Mouse (Mus musculus) forebrain, embryonic 16.5 days (tissue): ENCODE measurements around the gene Nr1d1. TPM values are rescaled to one million over a fixed set of nuclear protein-coding genes. Genes with fewer than 3 reads are reported as not detected.

Source experiments
- ATAC-seq: fragments of 200-750 bp; cut with Nextera tagmentation; 2 replicates; pipeline ENCODE4 v1.8.0; 2017; ENCODE audit warnings: mild to moderate bottlenecking, moderate library complexity
- H3K27ac ChIP-seq: fragments of 300-500 bp; sonication (generic); 2 replicates; pipeline ENCODE4 v1.5.1; 2014; ENCODE audit warnings: low read length, control low read depth
- H3K27me3 ChIP-seq: fragments of 300-500 bp; sonication (generic); replicated peaks from 2 replicates; pipeline ENCODE4 v1.6.1; 2014; ENCODE audit warnings: low read length; ENCODE audit not compliant: control insufficient read depth, insufficient read depth
- H3K36me3 ChIP-seq: fragments of 300-500 bp; sonication (generic); 2 replicates; pipeline ENCODE4 v1.6.1; 2014; ENCODE audit not compliant: control insufficient read depth, insufficient read depth
- H3K4me1 ChIP-seq: fragments of 300-500 bp; sonication (generic); replicated peaks from 2 replicates; pipeline ENCODE4 v1.6.1; 2014; ENCODE audit warnings: low read length; ENCODE audit not compliant: control insufficient read depth, insufficient read depth
- H3K4me2 ChIP-seq: fragments of 300-500 bp; sonication (generic); 2 replicates; pipeline ENCODE4 v1.6.1; 2014; ENCODE audit warnings: mild to moderate bottlenecking, low read length, control low read depth
- H3K4me3 ChIP-seq: fragments of 300-500 bp; sonication (generic); replicated peaks from 2 replicates; pipeline ENCODE4 v1.5.1; 2014; ENCODE audit warnings: mild to moderate bottlenecking, low read length, control low read depth
- H3K9ac ChIP-seq: fragments of 300-500 bp; sonication (generic); replicated peaks from 2 replicates; pipeline ENCODE4 v1.6.1; 2014; ENCODE audit warnings: low read depth, low read length, control low read depth
- H3K9me3 ChIP-seq: fragments of 300-500 bp; sonication (generic); 2 replicates; pipeline ENCODE4 v1.6.1; 2016; ENCODE audit warnings: low read length; ENCODE audit not compliant: control insufficient read depth
- WGBS: fragments of 180-500 bp; shearing (Covaris S2); extraction: QIAGEN DNeasy Blood & Tissue Kit; methylation state at CpG from one replicate; pipeline ENCODE4 v1.1.7; 2014; 5-methylcytosine and 5-hydroxymethylcytosine counted together
- polyA plus RNA-seq: library from polyadenylated mRNA; unstranded; fragments of >200 nt; fragmentation: Nextera tagmentation; extraction: Ambion mirVana; gene quantifications from 2 replicates; pipeline ENCODE4 v1.2.1, GENCODE M21; 2015

The Nr1d1 gene
- polyA plus RNA-seq, 1 experiment from 2014 or later, result 4.0 TPM

DNA sequence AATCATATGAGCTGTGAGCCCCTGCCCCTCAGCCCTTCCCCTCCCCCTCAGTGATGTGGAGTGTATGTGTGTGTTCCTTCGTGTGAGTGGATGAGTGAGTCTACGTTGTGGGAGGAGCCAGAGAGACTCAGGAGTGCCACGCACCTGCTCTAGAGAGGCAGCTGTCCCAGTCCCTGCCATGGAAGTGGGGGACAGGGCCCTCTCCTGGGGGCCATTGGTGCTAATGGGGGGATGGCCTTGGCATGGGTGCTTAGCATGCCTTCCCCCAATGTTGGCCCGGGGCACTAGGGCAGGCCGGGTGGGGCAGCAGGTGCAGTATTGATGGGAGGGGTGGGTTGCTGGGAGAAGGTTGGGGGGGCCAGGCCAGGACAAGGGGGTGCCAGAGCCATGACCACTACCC is 8.3 kb downstream of the Nr1d1 start:
- Histone ChIP-seq H3K36me3 (peaks cover 30% of the 10 kb centered on the region), H3K27me3 (no peaks in the 10 kb centered on the region)
- 34% methylated on average over 5 of the region's 5 CpGs for WGBS

DNA sequence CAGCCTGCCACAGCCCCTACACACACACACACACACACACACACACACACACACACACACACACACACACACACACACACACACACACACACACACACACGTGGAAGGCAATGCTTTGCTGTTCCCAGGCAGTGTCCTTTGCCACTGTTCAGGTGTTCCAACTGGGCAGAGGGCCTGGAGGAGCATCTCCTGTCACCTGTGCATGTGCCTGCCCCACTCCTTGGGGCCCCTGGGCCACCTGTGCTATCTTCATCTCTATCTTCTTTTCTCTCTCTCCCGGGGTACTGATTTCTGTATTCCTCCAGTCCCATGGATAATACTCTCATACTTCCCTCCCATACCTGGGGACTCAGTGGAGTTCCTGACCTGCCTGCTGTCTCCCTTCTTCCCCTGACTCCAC is 8.8 kb downstream of the Nr1d1 start:
- Histone ChIP-seq H3K4me2 (no peak overlapping the region), H3K9me3 (no peaks in the 10 kb centered on the region), H3K4me3 (no peak overlapping the region), H3K9ac (peak overlapping the region; percentile 22; the same call in 1 of the 2 replicates), H3K27ac (peak overlapping the region; percentile 41; the same call in 1 of the 2 replicates), H3K27me3 (no peaks in the 10 kb centered on the region), H3K4me1 (peaks cover 51% of the 10 kb centered on the region), H3K36me3 (peaks cover 34% of the 10 kb centered on the region)
- no peak for ATAC-seq
- 43% methylated on average over 2 of the region's 2 CpGs for WGBS

More for the DNA sequence above, 8.3 kb downstream of the Nr1d1 start:
- peak; percentile 26; the same call in 1 of the 2 replicates for ATAC-seq
- peak overlapping the region; percentile 81 for H3K27ac ChIP-seq
- H3K4me3 ChIP-seq, result no peak overlapping the region
- H3K9me3 ChIP-seq, result no peaks in the 10 kb centered on the region
- peaks cover 55% of the 10 kb centered on the region for H3K4me1 ChIP-seq
- peak overlapping the region; percentile 26; the same call in 1 of the 2 replicates for H3K9ac ChIP-seq
- H3K4me2 ChIP-seq, result no peak overlapping the region

DNA sequence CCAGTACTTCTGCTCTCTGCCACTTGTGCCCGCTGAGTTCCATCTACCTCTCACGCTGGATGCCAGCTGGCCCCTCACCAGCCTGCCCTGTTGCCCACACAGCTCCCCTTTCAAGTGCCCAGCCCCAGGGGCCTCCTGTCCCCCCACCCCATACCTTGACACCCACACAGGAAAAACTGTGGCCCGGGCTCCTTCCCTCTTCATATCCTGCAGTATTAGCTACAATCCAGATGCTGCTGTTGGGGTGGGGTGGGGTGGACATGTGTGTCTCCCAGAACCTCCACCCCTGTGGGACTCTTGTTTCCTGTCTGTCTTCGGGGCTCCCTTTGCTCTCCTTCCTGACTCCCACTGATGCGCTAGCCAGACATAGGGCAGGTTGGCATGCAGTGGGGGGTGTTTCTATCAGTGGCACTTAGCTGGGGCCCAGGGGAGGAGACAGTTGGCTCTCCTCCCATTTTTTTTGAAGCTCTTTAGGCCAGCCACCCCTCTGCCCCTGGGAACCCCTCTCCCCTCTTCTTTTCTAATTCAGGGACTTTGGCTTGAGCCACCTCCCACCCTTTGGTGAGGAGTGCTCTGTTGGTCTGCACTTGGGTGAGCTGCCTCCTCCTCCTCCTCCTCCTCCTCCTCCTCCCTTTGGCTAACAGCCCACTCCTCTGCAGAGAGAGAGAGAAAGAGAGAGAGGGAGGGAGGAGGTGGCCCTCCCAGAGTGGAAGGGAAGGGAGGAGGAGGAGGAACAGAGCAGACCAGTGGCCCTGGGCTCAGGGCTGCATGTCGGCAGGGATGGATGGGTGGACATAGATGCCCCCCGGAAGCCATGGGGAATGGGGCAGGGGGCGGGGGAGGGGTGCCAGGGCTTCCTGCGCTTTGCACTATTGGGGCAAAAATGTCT is 9.5 kb downstream of the Nr1d1 start:
- Histone ChIP-seq H3K4me1 (peaks cover 51% of the 10 kb centered on the region), H3K9ac (no peak overlapping the region; the same call in 1 of the 2 replicates), H3K27me3 (no peaks in the 10 kb centered on the region), H3K27ac (peak overlapping the region; percentile 82), H3K4me3 (no peak overlapping the region), H3K36me3 (peaks cover 39% of the 10 kb centered on the region), H3K4me2 (no peak overlapping the region), H3K9me3 (no peaks in the 10 kb centered on the region)
- ATAC-seq, result 0 out of 2 replicates have a peak, but pooled peaks have one; percentile 8
- WGBS, result 34% methylated on average over 8 of the region's 9 CpGs

DNA sequence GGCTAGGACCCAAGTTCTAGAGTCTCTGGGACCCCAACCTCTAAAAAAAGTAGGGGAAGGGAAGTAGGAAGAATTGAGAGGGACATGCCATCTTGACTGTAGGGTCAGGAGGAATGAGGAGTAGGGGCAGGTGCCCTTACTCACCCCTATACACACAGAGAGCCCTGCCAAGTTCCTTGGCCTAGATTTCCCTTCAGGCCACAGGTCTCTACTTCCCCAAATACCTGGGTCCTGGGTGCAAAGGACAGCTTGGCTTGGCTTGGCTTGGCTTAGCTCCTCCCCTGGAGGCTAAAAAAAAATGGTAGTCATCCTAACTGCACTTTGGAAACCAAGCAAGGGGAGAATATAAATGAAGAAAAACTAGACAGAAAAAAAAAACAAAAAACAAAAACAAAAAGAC is 10.4 kb downstream of the Nr1d1 start:
- Histone ChIP-seq H3K4me3 (no peak overlapping the region), H3K9ac (no peak overlapping the region), H3K4me1 (peaks cover 44% of the 10 kb centered on the region), H3K27ac (no peak overlapping the region), H3K36me3 (peaks cover 39% of the 10 kb centered on the region), H3K4me2 (no peak overlapping the region), H3K27me3 (no peaks in the 10 kb centered on the region), H3K9me3 (no peaks in the 10 kb centered on the region)
- no peak for ATAC-seq

DNA sequence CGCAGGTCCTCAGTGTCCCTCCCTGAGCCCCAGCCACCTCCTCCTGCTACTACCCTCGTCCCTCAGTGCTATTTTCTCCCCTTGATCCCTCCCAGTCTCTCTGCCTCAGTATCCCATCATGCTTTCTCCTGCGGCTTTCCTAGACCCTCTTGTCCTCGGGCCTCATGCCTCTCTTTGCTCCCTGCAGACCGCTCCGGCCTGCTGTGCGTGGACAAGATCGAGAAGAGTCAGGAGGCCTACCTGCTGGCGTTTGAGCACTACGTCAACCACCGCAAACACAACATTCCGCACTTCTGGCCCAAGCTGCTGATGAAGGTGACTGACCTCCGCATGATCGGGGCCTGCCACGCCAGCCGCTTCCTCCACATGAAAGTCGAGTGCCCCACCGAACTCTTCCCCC is 11.0 kb downstream of the Nr1d1 start:
- peaks cover 41% of the 10 kb centered on the region for H3K4me1 ChIP-seq
- no peaks in the 10 kb centered on the region for H3K27me3 ChIP-seq
- no peak overlapping the region for H3K27ac ChIP-seq
- no peak overlapping the region for H3K4me3 ChIP-seq
- 85% methylated on average over 18 of the region's 18 CpGs for WGBS
- H3K36me3 ChIP-seq, result peaks cover 38% of the 10 kb centered on the region
- H3K9ac ChIP-seq, result no peak overlapping the region
- no peak overlapping the region for H3K4me2 ChIP-seq
- no peak for ATAC-seq
- H3K9me3 ChIP-seq, result no peaks in the 10 kb centered on the region

DNA sequence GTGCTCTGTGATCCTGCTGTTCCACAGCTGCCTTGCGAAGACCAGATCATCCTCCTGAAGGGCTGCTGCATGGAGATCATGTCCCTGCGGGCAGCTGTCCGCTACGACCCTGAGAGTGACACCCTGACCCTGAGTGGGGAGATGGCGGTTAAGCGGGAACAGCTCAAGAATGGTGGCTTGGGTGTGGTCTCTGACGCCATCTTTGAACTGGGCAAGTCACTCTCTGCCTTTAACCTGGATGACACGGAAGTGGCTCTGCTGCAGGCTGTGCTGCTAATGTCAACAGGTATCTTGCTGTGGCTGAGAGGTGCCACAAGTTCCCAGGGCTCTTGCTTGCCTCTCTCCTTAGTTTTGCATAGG is 11.7 kb downstream of the Nr1d1 start:
- 91% methylated on average over 8 of the region's 8 CpGs for WGBS
- H3K9ac ChIP-seq, result no peak overlapping the region
- no peaks in the 10 kb centered on the region for H3K9me3 ChIP-seq
- H3K4me2 ChIP-seq, result no peak overlapping the region
- H3K27me3 ChIP-seq, result no peaks in the 10 kb centered on the region
- no peak overlapping the region for H3K4me3 ChIP-seq
- no peak overlapping the region for H3K27ac ChIP-seq
- H3K36me3 ChIP-seq, result peaks cover 38% of the 10 kb centered on the region
- peaks cover 35% of the 10 kb centered on the region for H3K4me1 ChIP-seq
- ATAC-seq, result no peak

DNA sequence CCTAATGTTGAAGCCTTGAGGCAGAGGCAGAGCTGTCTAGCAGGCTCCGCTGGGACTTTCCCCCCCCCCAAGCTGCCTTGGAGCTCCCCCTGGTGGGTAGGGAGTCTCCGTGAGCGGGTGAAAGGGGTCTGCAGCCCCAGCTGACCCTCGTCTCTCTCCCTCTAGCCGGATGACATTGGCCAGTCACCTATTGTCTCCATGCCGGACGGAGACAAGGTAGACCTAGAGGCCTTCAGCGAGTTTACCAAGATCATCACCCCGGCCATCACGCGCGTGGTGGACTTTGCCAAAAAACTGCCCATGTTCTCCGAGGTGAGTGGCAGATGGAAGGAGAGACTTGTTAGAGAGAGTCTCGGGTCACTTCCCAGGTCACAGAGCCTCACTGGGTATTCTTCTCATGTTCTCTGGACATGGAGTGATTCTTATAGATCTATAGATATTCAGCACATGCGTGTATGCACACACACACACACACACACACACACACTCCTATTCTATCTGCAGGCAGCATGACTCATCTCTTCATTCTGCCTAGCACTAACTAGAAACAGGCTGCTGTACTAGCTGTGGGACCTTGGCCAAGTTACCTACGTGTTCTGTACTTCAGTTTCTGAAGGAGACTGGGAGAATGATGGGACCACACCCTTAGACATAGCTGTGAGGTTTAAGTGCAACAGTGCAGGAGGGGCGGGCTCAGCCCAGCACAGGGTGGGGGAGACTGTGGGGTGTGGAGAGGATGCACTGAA is 12.2 kb downstream of the Nr1d1 start:
- no peaks in the 10 kb centered on the region for H3K27me3 ChIP-seq
- peaks cover 38% of the 10 kb centered on the region for H3K36me3 ChIP-seq
- H3K4me3 ChIP-seq, result no peak overlapping the region
- no peak overlapping the region for H3K9ac ChIP-seq
- WGBS, result 64% methylated on average over 17 of the region's 17 CpGs
- H3K4me2 ChIP-seq, result no peak overlapping the region
- H3K4me1 ChIP-seq, result peaks cover 29% of the 10 kb centered on the region
- ATAC-seq, result no peak
- H3K9me3 ChIP-seq, result no peaks in the 10 kb centered on the region
- no peak overlapping the region for H3K27ac ChIP-seq

DNA sequence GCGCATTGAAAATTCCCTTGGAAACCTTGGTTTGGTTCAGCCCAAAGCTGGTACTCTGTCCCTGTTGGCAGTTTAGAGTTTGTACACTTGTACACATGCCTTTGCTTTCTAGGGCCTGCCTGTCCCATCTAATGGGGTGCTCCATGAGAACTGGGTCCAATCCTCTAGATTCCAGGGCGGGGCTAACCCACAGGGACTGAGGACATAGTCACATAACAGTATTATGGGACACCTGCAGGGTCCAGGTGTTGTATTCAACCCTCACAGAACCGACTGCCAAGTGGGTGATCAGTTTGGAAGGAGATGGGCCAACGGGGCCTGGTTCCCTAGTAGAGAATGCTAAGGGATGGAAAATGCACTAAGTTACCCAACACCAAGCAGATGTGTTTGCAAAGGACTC is 13.2 kb downstream of the Nr1d1 start:
- H3K9me3 ChIP-seq, result no peaks in the 10 kb centered on the region
- no peak overlapping the region for H3K4me3 ChIP-seq
- peaks cover 19% of the 10 kb centered on the region for H3K4me1 ChIP-seq
- H3K27ac ChIP-seq, result no peak overlapping the region
- H3K27me3 ChIP-seq, result no peaks in the 10 kb centered on the region
- 88% methylated on average over 4 of the region's 4 CpGs for WGBS
- H3K9ac ChIP-seq, result no peak overlapping the region
- no peak overlapping the region for H3K4me2 ChIP-seq
- H3K36me3 ChIP-seq, result peaks cover 38% of the 10 kb centered on the region
- ATAC-seq, result no peak

DNA sequence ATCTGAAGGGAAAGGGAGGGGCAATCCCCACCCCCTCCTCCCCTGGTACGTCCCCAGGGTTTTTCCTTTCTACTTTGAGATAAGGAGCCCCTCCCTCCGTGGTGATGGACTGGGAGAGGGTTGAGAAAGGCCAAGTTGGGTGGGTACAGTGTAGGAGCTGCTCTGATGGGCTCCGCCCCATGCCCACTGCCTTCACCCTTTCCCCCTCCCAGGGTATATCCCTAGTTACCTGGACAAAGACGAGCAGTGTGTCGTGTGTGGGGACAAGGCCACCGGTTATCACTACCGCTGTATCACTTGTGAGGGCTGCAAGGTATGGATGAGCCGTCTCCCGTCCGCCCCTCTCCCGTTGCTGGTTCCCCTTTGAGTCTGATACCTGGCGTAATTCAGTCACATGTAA is 18.4 kb downstream of the Nr1d1 start:
- 91% methylated on average over 12 of the region's 12 CpGs for WGBS
- no peak overlapping the region for H3K4me3 ChIP-seq
- no peak overlapping the region for H3K4me2 ChIP-seq
- H3K9me3 ChIP-seq, result no peaks in the 10 kb centered on the region
- H3K9ac ChIP-seq, result no peak overlapping the region
- H3K36me3 ChIP-seq, result peaks cover 26% of the 10 kb centered on the region
- H3K4me1 ChIP-seq, result peaks cover 28% of the 10 kb centered on the region
- no peaks in the 10 kb centered on the region for H3K27me3 ChIP-seq
- ATAC-seq, result no peak
- no peak overlapping the region for H3K27ac ChIP-seq
